Mouse (Mus musculus): Measurements from ENCODE around the gene 0610010K14Rik.

DNA sequence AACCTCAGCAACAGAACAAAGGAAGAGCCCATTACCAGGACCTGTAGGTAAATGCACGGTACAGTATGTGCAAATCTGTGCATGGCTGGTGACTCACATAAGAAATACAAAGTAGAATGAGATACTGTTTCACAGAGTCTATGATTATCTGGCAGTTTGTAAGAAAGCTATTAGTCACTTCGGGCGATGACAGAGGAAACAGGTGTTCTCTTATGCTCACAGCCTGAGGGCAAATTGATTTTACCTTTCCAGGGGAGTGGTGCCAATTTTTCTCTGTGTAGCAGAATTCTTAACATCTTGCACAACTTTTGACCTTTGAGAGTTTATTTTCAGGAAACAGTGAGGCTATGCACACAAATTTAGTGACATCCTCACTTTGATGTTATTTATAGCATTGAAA lies 47.0 kb upstream of the 0610010K14Rik start:
- TF ChIP-seq CTCF (IDR thresholded peaks at IDR 0.05; ENCODE audit: low read depth, low read length) = no peak
- TF ChIP-seq POLR2A (IDR thresholded peaks at IDR 0.05; ENCODE audit: extremely low read depth, insufficient read depth, low read length) = no peak

Data from liver, adult 2 months (tissue).